Mouse (Mus musculus) spleen, adult 10 weeks (tissue): ENCODE data around the gene Ccl22. TPM values are rescaled to one million over a fixed set of nuclear protein-coding genes. Genes with fewer than 3 reads are reported as not detected.

ENCODE experiments used
- polyA plus RNA-seq: library from polyadenylated mRNA; stranded (reverse); fragments of 350-450 nt; fragmentation: Illumina TruSeq; extraction: RNeasy Lipid Tissue Mini Kit (QIAGEN cat#74804); gene quantifications from one replicate; pipeline ENCODE4 v1.2.3, GENCODE M21; 2015; ENCODE audit warnings: low replicate concordance; ENCODE audit not compliant: insufficient read depth

Ccl22 gene
- polyA plus RNA-seq = 6.1 TPM

GRCm38 (mm10) chr8:94745476-94746184, at the start of gene Ccl22:
Gene Ccl22, plus strand, starts transcription at chr8:94745590.

GRCm38 (mm10) chr8:94695994-94696384, 49.4 kb upstream of the Ccl22 start, which contains the start of gene Pllp:
Gene Pllp, minus strand, starts transcription at chr8:94696278.

GRCm38 (mm10) chr8:94771941-94772670, 26.7 kb downstream of the Ccl22 start, which contains the start of gene Cx3cl1:
Gene Cx3cl1, plus strand, starts transcription at chr8:94772009.

Other genes starting within 250 kb of the Ccl22 start
- 9.9 TPM for gene Cpne2, start 212.6 kb upstream of the Ccl22 start, polyA plus RNA-seq
- gene Rspry1, start 143.7 kb upstream of the Ccl22 start, polyA plus RNA-seq = 34.5 TPM
- 73.8 TPM for gene Fam192a, start 143.6 kb upstream of the Ccl22 start, polyA plus RNA-seq
- gene Arl2bp, start 79.0 kb upstream of the Ccl22 start, polyA plus RNA-seq = 81.5 TPM
- gene Pllp, start 49.3 kb upstream of the Ccl22 start, polyA plus RNA-seq = not detected
- gene Cx3cl1, start 26.4 kb downstream of the Ccl22 start, polyA plus RNA-seq = 0.84 TPM
- gene Ccl17, start 64.9 kb downstream of the Ccl22 start, polyA plus RNA-seq = not detected
- gene Coq9, start 92.7 kb downstream of the Ccl22 start, polyA plus RNA-seq = 23.9 TPM
- gene Ciapin1, start 92.8 kb downstream of the Ccl22 start, polyA plus RNA-seq = 36.7 TPM
- 42.1 TPM for gene Polr2c, start 111.9 kb downstream of the Ccl22 start, polyA plus RNA-seq
- 2.5 TPM for gene Dok4, start 130.7 kb downstream of the Ccl22 start, polyA plus RNA-seq
- gene Ccdc102a, start 172.5 kb downstream of the Ccl22 start, polyA plus RNA-seq = 4.0 TPM
- 20.1 TPM for gene Adgrg5, start 178.1 kb downstream of the Ccl22 start, polyA plus RNA-seq
- gene Adgrg1, start 229.2 kb downstream of the Ccl22 start, polyA plus RNA-seq = 9.3 TPM